Mouse (Mus musculus) embryonic facial prominence, embryonic 11.5 days (tissue): ENCODE data around the gene Dmpk. TPM values are rescaled to one million over a fixed set of nuclear protein-coding genes. Genes with fewer than 3 reads are reported as not detected.

Experiments used
- ATAC-seq: fragments of 200-750 bp; cut with Nextera tagmentation; replicated peaks from 2 replicates; pipeline ENCODE4 v1.8.0; 2017; ENCODE audit warnings: low read depth; ENCODE audit not compliant: insufficient number of reproducible peaks, low FRiP score, low TSS enrichment
- DNase-seq: peaks from one replicate; pipeline ENCODE4 v3.0.0-alpha.2; 2015; ENCODE audit warnings: low spot score
- H3K27ac ChIP-seq: fragments of 300-500 bp; sonication (generic); replicated peaks from 2 replicates; pipeline ENCODE4 v1.5.1; 2014; ENCODE audit warnings: mild to moderate bottlenecking, low read depth, low read length, control low read depth
- H3K27me3 ChIP-seq: fragments of 300-500 bp; sonication (generic); 2 replicates; pipeline ENCODE4 v1.6.1; 2014; ENCODE audit warnings: mild to moderate bottlenecking, low read length, moderate library complexity, mixed read lengths; ENCODE audit not compliant: control insufficient read depth, insufficient read depth
- H3K36me3 ChIP-seq: fragments of 300-500 bp; sonication (generic); replicated peaks from 2 replicates; pipeline ENCODE4 v1.6.1; 2014; ENCODE audit warnings: low read depth, mild to moderate bottlenecking, low read length, moderate library complexity, mixed read lengths; ENCODE audit not compliant: control insufficient read depth, insufficient read depth
- H3K4me1 ChIP-seq: fragments of 300-500 bp; sonication (generic); 2 replicates; pipeline ENCODE4 v1.6.1; 2014; ENCODE audit warnings: low read length, mixed read lengths; ENCODE audit not compliant: control insufficient read depth, insufficient read depth
- H3K4me2 ChIP-seq: fragments of 300-500 bp; sonication (generic); 2 replicates; pipeline ENCODE4 v1.6.1; 2014; ENCODE audit warnings: low read depth, mild to moderate bottlenecking, control low read depth, low read length, moderate library complexity
- H3K4me3 ChIP-seq: fragments of 300-500 bp; sonication (generic); 2 replicates; pipeline ENCODE4 v1.5.1; 2014; ENCODE audit warnings: low read depth, low read length, control low read depth
- H3K9ac ChIP-seq: fragments of 300-500 bp; sonication (generic); replicated peaks from 2 replicates; pipeline ENCODE4 v1.6.1; 2014; ENCODE audit warnings: mild to moderate bottlenecking, control low read depth, low read length
- H3K9me3 ChIP-seq: fragments of 300-500 bp; sonication (generic); replicated peaks from 2 replicates; pipeline ENCODE4 v1.6.1; 2016; ENCODE audit warnings: mild to moderate bottlenecking, low read length, inconsistent platforms, mixed read lengths; ENCODE audit not compliant: control insufficient read depth
- WGBS: fragments of 180-500 bp; shearing (Covaris S2); extraction: QIAGEN DNeasy Blood & Tissue Kit; methylation state at CpG from one replicate; pipeline ENCODE4 v1.1.7; 2014; 5-methylcytosine and 5-hydroxymethylcytosine counted together
- polyA plus RNA-seq: library from polyadenylated mRNA; unstranded; fragments of >200 nt; fragmentation: Nextera tagmentation; extraction: Ambion mirVana; gene quantifications from 2 replicates; pipeline ENCODE4 v1.2.1, GENCODE M21; 2014

The Dmpk gene
- polyA plus RNA-seq, 1 experiment from 2014 or later = 6.5 TPM

- peak overlapping the region; percentile 52 for H3K27ac ChIP-seq
- DNase-seq (no peak), ATAC-seq (no peak)
- H3K36me3 ChIP-seq = peaks cover 18% of the 10 kb centered on the region
- H3K9ac ChIP-seq = peak overlapping the region; percentile 96
- no peaks in the 10 kb centered on the region for H3K9me3 ChIP-seq
- no peaks in the 10 kb centered on the region for H3K4me1 ChIP-seq
- H3K4me2 ChIP-seq = peak overlapping the region; percentile 74
- 0% methylated on average over 21 of the region's 22 CpGs for WGBS
- no peaks in the 10 kb centered on the region for H3K27me3 ChIP-seq
- peak overlapping the region; percentile 100 for H3K4me3 ChIP-seq
Observed at GRCm38 (mm10) chr7:19076586-19076991, 7.1 kb upstream of the Dmpk start.

GRCm38 (mm10) chr7:19077761-19078160 is 5.9 kb upstream of the Dmpk start:
- no peaks in the 10 kb centered on the region for H3K9me3 ChIP-seq
- H3K9ac ChIP-seq = no peak overlapping the region
- no peaks in the 10 kb centered on the region for H3K27me3 ChIP-seq
- H3K36me3 ChIP-seq = peaks cover 29% of the 10 kb centered on the region
- no peak for DNase-seq
- H3K4me3 ChIP-seq = no peak overlapping the region
- H3K27ac ChIP-seq = no peak overlapping the region
- H3K4me2 ChIP-seq = peak overlapping the region; percentile 74; the same call in 1 of the 2 replicates
- WGBS = 69% methylated on average over 14 of the region's 14 CpGs
- no peak for ATAC-seq
- no peaks in the 10 kb centered on the region; the same call in 1 of the 2 replicates for H3K4me1 ChIP-seq

GRCm38 (mm10) chr7:19078732-19079131 is 4.9 kb upstream of the Dmpk start:
- Histone ChIP-seq H3K27ac (no peak overlapping the region), H3K36me3 (peaks cover 30% of the 10 kb centered on the region), H3K4me2 (no peak overlapping the region), H3K9ac (no peak overlapping the region), H3K4me3 (no peak overlapping the region), H3K9me3 (no peaks in the 10 kb centered on the region), H3K27me3 (no peaks in the 10 kb centered on the region), H3K4me1 (no peaks in the 10 kb centered on the region; the same call in 1 of the 2 replicates)
- ATAC-seq (no peak), DNase-seq (no peak)
- 87% methylated on average over 3 of the region's 3 CpGs for WGBS

GRCm38 (mm10) chr7:19080451-19080950 is 3.1 kb upstream of the Dmpk start:
- no peak for ATAC-seq
- 81% methylated on average over 19 of the region's 19 CpGs for WGBS

GRCm38 (mm10) chr7:19082171-19082570 is 1.5 kb upstream of the Dmpk start:
- H3K9ac ChIP-seq = no peak overlapping the region
- no peaks in the 10 kb centered on the region for H3K9me3 ChIP-seq
- no peak for DNase-seq
- 79% methylated on average over 4 of the region's 4 CpGs for WGBS
- H3K4me1 ChIP-seq = peaks cover 5% of the 10 kb centered on the region
- H3K4me3 ChIP-seq = no peak overlapping the region
- peaks cover 30% of the 10 kb centered on the region for H3K36me3 ChIP-seq
- H3K27ac ChIP-seq = no peak overlapping the region
- H3K27me3 ChIP-seq = no peaks in the 10 kb centered on the region
- no peak for ATAC-seq
- no peak overlapping the region for H3K4me2 ChIP-seq

More at GRCm38 (mm10) chr7:19080451-19080950, 3.1 kb upstream of the Dmpk start:
- Histone ChIP-seq H3K9me3 (no peaks in the 10 kb centered on the region), H3K4me2 (no peak overlapping the region), H3K4me1 (peaks cover 5% of the 10 kb centered on the region), H3K9ac (no peak overlapping the region), H3K36me3 (peaks cover 30% of the 10 kb centered on the region), H3K27ac (no peak overlapping the region), H3K27me3 (no peaks in the 10 kb centered on the region), H3K4me3 (no peak overlapping the region)
- DNase-seq = no peak

- no peak overlapping the region for H3K27ac ChIP-seq
- H3K9ac ChIP-seq = no peak overlapping the region
- H3K4me3 ChIP-seq = no peak overlapping the region
- DNase-seq (no peak), ATAC-seq (no peak)
- H3K27me3 ChIP-seq = no peaks in the 10 kb centered on the region
- peaks cover 5% of the 10 kb centered on the region for H3K4me1 ChIP-seq
- H3K9me3 ChIP-seq = no peaks in the 10 kb centered on the region
- WGBS = 55% methylated on average over 6 of the region's 6 CpGs
- peaks cover 30% of the 10 kb centered on the region for H3K36me3 ChIP-seq
- no peak overlapping the region for H3K4me2 ChIP-seq
Observed at GRCm38 (mm10) chr7:19083096-19083495, 553 bp upstream of the Dmpk start.

- no peak overlapping the region for H3K27ac ChIP-seq
- DNase-seq = no peak
- no peaks in the 10 kb centered on the region for H3K9me3 ChIP-seq
- H3K27me3 ChIP-seq = no peaks in the 10 kb centered on the region
- H3K4me3 ChIP-seq = no peak overlapping the region
- 78% methylated on average over 6 of the region's 6 CpGs for WGBS
- no peak overlapping the region for H3K9ac ChIP-seq
- peaks cover 30% of the 10 kb centered on the region for H3K36me3 ChIP-seq
- H3K4me2 ChIP-seq = no peak overlapping the region
- ATAC-seq = no peak
- H3K4me1 ChIP-seq = peaks cover 5% of the 10 kb centered on the region
Observed at GRCm38 (mm10) chr7:19084277-19084771, 675 bp downstream of the Dmpk start.

GRCm38 (mm10) chr7:19084921-19085473 is 1.3 kb downstream of the Dmpk start:
- Histone ChIP-seq H3K4me3 (no peak overlapping the region), H3K4me2 (no peak overlapping the region; the same call in 1 of the 2 replicates), H3K36me3 (peaks cover 26% of the 10 kb centered on the region), H3K9me3 (no peaks in the 10 kb centered on the region), H3K4me1 (peaks cover 5% of the 10 kb centered on the region), H3K27ac (0 out of 2 replicates have a peak overlapping the region, but pooled peaks have one; percentile 41), H3K9ac (no peak overlapping the region), H3K27me3 (no peaks in the 10 kb centered on the region)
- DNase-seq (no peak), ATAC-seq (no peak)
- WGBS = 17% methylated on average over 9 of the region's 9 CpGs
